Mouse (Mus musculus): ENCODE data around the gene Ptp4a2.

- TF ChIP-seq GATA1 (IDR thresholded peaks at IDR 0.05; ENCODE audit: borderline replicate concordance, low read length) (no peak), CTCF (IDR thresholded peaks at IDR 0.05; ENCODE audit: low read depth, low read length) (no peak), TAL1 (conservative IDR thresholded peaks at IDR 0.05; ENCODE audit: low read depth, low read length) (no peak)
These were observed 39.7 kb upstream of the Ptp4a2 start for GRCm38 (mm10) chr4:129771314-129771671.
